Mouse (Mus musculus) embryonic facial prominence, embryonic 14.5 days (tissue): ENCODE results near the gene Dbi. TPM values are rescaled to one million over a fixed set of nuclear protein-coding genes. Genes with fewer than 3 reads are reported as not detected.
A peak's percentile ranks its signal among the peaks of the same experiment; 100 is the strongest.
"Not testable (repeated sequence)": the region's sequence is repeated elsewhere in the genome, so short reads cannot be mapped to it uniquely, and the experiment has no call there.

Experiments used
- ATAC-seq: fragments of 200-750 bp; cut with Nextera tagmentation; 2 replicates; pipeline ENCODE4 v1.8.0; 2017; ENCODE audit warnings: low read depth, moderate number of reproducible peaks, moderate TSS enrichment
- DNase-seq: peaks from one replicate; pipeline ENCODE4 v3.0.0-alpha.2; 2015; ENCODE audit warnings: low spot score
- H3K27ac ChIP-seq: fragments of 300-500 bp; sonication (generic); replicated peaks from 2 replicates; pipeline ENCODE4 v1.5.1; 2014; ENCODE audit warnings: low read depth, mild to moderate bottlenecking, low read length, moderate library complexity
- H3K27me3 ChIP-seq: fragments of 300-500 bp; sonication (generic); replicated peaks from 2 replicates; pipeline ENCODE4 v1.6.1; 2014; ENCODE audit warnings: low read length; ENCODE audit not compliant: control insufficient read depth, insufficient read depth
- H3K36me3 ChIP-seq: fragments of 300-500 bp; sonication (generic); 2 replicates; pipeline ENCODE4 v1.6.1; 2014; ENCODE audit warnings: low read length, mixed read lengths; ENCODE audit not compliant: control insufficient read depth, insufficient read depth
- H3K4me1 ChIP-seq: fragments of 300-500 bp; sonication (generic); 2 replicates; pipeline ENCODE4 v1.6.1; 2014; ENCODE audit warnings: antibody characterized with exemption, low read length; ENCODE audit not compliant: control insufficient read depth, insufficient read depth
- H3K4me2 ChIP-seq: fragments of 300-500 bp; sonication (generic); 2 replicates; pipeline ENCODE4 v1.6.1; 2014; ENCODE audit warnings: low read depth, mild to moderate bottlenecking, low read length, moderate library complexity, mixed read lengths
- H3K4me3 ChIP-seq: fragments of 300-500 bp; sonication (generic); 2 replicates; pipeline ENCODE4 v1.5.1; 2014; ENCODE audit warnings: low read depth, mild to moderate bottlenecking, low read length
- H3K9ac ChIP-seq: fragments of 300-500 bp; sonication (generic); 2 replicates; pipeline ENCODE4 v1.6.1; 2014; ENCODE audit warnings: low read depth, mild to moderate bottlenecking, low read length, moderate library complexity, mixed read lengths
- H3K9me3 ChIP-seq: fragments of 300-500 bp; sonication (generic); 2 replicates; pipeline ENCODE4 v1.6.1; 2016; ENCODE audit warnings: low read length; ENCODE audit not compliant: control insufficient read depth
- WGBS: fragments of 180-500 bp; shearing (Covaris S2); extraction: QIAGEN DNeasy Blood & Tissue Kit; methylation state at CpG from one replicate; pipeline ENCODE4 v1.1.7; 2014; 5-methylcytosine and 5-hydroxymethylcytosine counted together
- polyA plus RNA-seq: library from polyadenylated mRNA; unstranded; fragments of >200 nt; fragmentation: Nextera tagmentation; extraction: Ambion mirVana; gene quantifications from 2 replicates; pipeline ENCODE4 v1.2.1, GENCODE M21; 2014

Gene Dbi
- polyA plus RNA-seq, 1 experiment from 2014 or later = 705 TPM

DNA sequence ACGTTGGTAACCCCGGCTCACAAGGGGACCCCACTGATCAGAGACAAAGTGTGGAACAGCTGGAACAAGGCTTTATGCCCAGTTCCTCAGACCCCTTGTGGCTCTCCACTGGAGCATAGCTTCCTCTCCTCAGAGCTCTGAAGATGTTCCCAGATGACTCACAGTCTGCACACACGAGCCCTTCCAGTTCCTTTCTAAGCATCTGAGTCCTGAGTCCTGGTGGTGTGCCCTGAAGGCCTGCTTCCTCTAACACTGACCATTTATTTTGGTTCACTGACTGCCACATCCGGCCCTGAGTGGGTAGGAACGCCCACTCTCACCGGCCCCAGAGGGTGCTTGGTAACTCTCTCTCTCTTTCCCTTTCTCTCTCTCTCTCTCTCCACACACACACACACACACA, 21.4 kb downstream of the Dbi start:
- Histone ChIP-seq H3K4me3 (no peak overlapping the region), H3K9ac (no peak overlapping the region), H3K4me2 (no peak overlapping the region), H3K36me3 (no peaks in the 10 kb centered on the region), H3K27ac (no peak overlapping the region), H3K9me3 (no peaks in the 10 kb centered on the region), H3K4me1 (no peaks in the 10 kb centered on the region), H3K27me3 (no peaks in the 10 kb centered on the region)
- DNase-seq (no peak), ATAC-seq (0 out of 2 replicates have a peak, but pooled peaks have one; percentile 33)
- 42% methylated on average over 6 of the region's 6 CpGs for WGBS

DNA sequence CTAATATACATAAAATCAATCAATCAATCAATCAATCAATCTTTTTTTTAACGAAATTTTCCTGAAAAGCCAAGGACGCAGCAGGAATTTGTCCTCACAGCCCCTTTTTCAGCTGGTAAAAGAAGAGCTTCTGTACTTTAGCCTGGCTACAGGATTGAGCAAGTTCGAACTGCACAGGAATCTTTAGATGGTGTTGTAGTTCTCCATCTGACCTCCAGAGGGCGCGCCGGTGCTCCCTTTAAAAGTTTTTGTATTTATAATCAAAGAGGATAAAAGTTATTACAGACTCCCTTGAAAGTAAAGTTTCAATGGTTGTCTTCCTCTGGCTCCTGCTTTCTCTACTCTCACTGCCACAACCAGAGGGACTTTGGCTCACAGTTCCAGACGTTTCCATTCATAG, 22.6 kb downstream of the Dbi start:
- Histone ChIP-seq H3K4me2 (no peak overlapping the region), H3K9me3 (no peaks in the 10 kb centered on the region), H3K4me3 (no peak overlapping the region), H3K27ac (no peak overlapping the region), H3K9ac (no peak overlapping the region), H3K4me1 (no peaks in the 10 kb centered on the region), H3K27me3 (no peaks in the 10 kb centered on the region), H3K36me3 (no peaks in the 10 kb centered on the region)
- DNase-seq = peak; percentile 36
- 15% methylated on average over 7 of the region's 7 CpGs for WGBS
- no peak for ATAC-seq

GRCm38 (mm10) chr1:120094920-120095319, 26.0 kb downstream of the Dbi start:
- Histone ChIP-seq H3K9ac (no peak overlapping the region), H3K4me1 (no peaks in the 10 kb centered on the region), H3K4me3 (no peak overlapping the region), H3K9me3 (no peaks in the 10 kb centered on the region), H3K27me3 (no peaks in the 10 kb centered on the region), H3K36me3 (no peaks in the 10 kb centered on the region), H3K4me2 (no peak overlapping the region), H3K27ac (no peak overlapping the region)
- no peak for DNase-seq
- WGBS = 85% methylated on average over 3 of the region's 3 CpGs
- ATAC-seq = no peak

- not testable (repeated sequence) for H3K36me3 ChIP-seq, H3K4me3 ChIP-seq, H3K4me2 ChIP-seq, H3K4me1 ChIP-seq, H3K27ac ChIP-seq, H3K9me3 ChIP-seq, H3K27me3 ChIP-seq, H3K9ac ChIP-seq
- peak; percentile 86 for DNase-seq
- WGBS = 53% methylated on average over 11 of the region's 14 CpGs
- peak; percentile 78 for ATAC-seq
These were observed 27.3 kb downstream of the Dbi start for GRCm38 (mm10) chr1:120093482-120094134.

- WGBS = 84% methylated on average over 8 of the region's 8 CpGs
- Histone ChIP-seq H3K27me3 (no peaks in the 10 kb centered on the region), H3K9me3 (no peaks in the 10 kb centered on the region), H3K4me3 (no peak overlapping the region), H3K4me1 (no peaks in the 10 kb centered on the region), H3K9ac (no peak overlapping the region), H3K36me3 (no peaks in the 10 kb centered on the region), H3K27ac (no peak overlapping the region), H3K4me2 (no peak overlapping the region)
- DNase-seq = no peak
- ATAC-seq = no peak
These were observed 29.9 kb downstream of the Dbi start for GRCm38 (mm10) chr1:120090880-120091570.

DNA sequence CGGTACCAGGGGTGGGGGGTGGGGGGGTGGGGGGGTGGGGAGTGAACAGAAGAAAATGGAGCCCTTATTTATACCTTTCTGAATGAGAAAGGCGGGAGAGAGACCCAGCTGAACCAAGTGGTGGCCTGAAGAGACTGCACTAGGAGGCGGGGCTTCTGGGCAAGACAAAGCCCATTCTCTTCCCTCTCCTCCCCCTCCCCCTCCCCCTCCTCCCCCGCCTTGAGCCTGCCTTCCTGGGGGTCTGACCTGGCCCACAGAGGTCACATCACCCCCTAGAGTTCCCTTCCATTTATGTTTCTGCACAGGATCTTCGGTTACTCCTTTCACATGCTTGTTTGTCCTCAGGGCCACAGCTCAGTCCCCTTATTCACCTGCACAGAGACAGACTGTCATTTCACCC, 31.7 kb downstream of the Dbi start:
- no peak for ATAC-seq
- 6% methylated on average over 2 of the region's 5 CpGs for WGBS

DNA sequence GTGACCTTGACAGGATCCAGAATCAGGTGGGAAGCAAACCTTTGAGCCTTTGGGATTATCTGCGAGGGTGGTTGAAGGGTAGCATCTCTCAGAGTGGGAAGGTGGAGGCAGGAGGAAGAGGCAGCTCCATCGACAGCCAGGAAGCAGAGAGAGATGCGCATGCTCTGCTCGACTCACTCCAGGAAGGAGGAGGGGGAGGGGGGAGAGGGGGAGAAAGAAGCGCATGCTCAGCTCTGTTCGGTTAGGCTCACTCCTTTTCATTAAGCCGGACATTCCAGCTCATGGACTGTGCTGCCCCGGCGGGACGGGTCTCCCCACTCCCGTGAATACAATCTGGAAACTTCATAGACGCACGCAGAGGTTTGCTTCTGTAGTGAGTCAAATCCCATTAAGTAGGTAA, 34.2 kb downstream of the Dbi start:
- no peak overlapping the region for H3K4me2 ChIP-seq
- ATAC-seq (no peak), DNase-seq (no peak)
- peaks cover 4% of the 10 kb centered on the region; the same call in 1 of the 2 replicates for H3K4me1 ChIP-seq
- WGBS = 54% methylated on average over 13 of the region's 13 CpGs
- no peak overlapping the region for H3K4me3 ChIP-seq
- H3K27ac ChIP-seq = no peak overlapping the region
- H3K9ac ChIP-seq = no peak overlapping the region
- no peaks in the 10 kb centered on the region for H3K27me3 ChIP-seq
- no peaks in the 10 kb centered on the region for H3K36me3 ChIP-seq
- no peaks in the 10 kb centered on the region for H3K9me3 ChIP-seq

More for the DNA sequence above, 31.7 kb downstream of the Dbi start:
- Histone ChIP-seq H3K27ac (no peak overlapping the region), H3K27me3 (no peaks in the 10 kb centered on the region), H3K9me3 (no peaks in the 10 kb centered on the region), H3K4me2 (no peak overlapping the region), H3K4me1 (no peaks in the 10 kb centered on the region), H3K36me3 (no peaks in the 10 kb centered on the region), H3K4me3 (no peak overlapping the region), H3K9ac (no peak overlapping the region)
- DNase-seq = no peak

- Histone ChIP-seq H3K4me2 (no peak overlapping the region), H3K9ac (no peak overlapping the region), H3K4me1 (peaks cover 4% of the 10 kb centered on the region; the same call in 1 of the 2 replicates), H3K36me3 (no peaks in the 10 kb centered on the region), H3K4me3 (no peak overlapping the region), H3K9me3 (no peaks in the 10 kb centered on the region), H3K27ac (no peak overlapping the region), H3K27me3 (no peaks in the 10 kb centered on the region)
- no peak for DNase-seq
- ATAC-seq = no peak
- 58% methylated on average over 3 of the region's 3 CpGs for WGBS
These were observed 35.2 kb downstream of the Dbi start for GRCm38 (mm10) chr1:120085696-120086095.
